Mouse (Mus musculus): Measurements from ENCODE around the gene Itpkb.

Gene Itpkb

GRCm38 (mm10) chr1:180330145-180330706, at the start of gene Itpkb:
Itpkb (plus strand) TSS chr1:180330485.
- DNase-seq (ENCODE audit: low spot score in 2 of 2): peak in 1 of 2 experiments; percentile 43

- no peak for DNase-seq (ENCODE audit: low spot score in 2 of 2)
These were observed 47.7 kb upstream of the Itpkb start for GRCm38 (mm10) chr1:180282581-180282980.

GRCm38 (mm10) chr1:180283813-180284768, 46.2 kb upstream of the Itpkb start:
- peak in 1 of 2 experiments; percentile 23 for DNase-seq (ENCODE audit: low spot score in 2 of 2)

GRCm38 (mm10) chr1:180286081-180286831, 44.0 kb upstream of the Itpkb start:
- DNase-seq (ENCODE audit: low spot score in 2 of 2): no peak

GRCm38 (mm10) chr1:180288227-180288626, 42.1 kb upstream of the Itpkb start:
- DNase-seq (ENCODE audit: low spot score in 2 of 2): no peak

GRCm38 (mm10) chr1:180288872-180289468, 41.3 kb upstream of the Itpkb start:
- no peak for DNase-seq (ENCODE audit: low spot score in 2 of 2)

- DNase-seq (ENCODE audit: low spot score in 2 of 2): no peak
These were observed 40.5 kb upstream of the Itpkb start for GRCm38 (mm10) chr1:180289788-180290187.

GRCm38 (mm10) chr1:180290358-180290757, 39.9 kb upstream of the Itpkb start:
- no peak for DNase-seq (ENCODE audit: low spot score in 2 of 2)

- no peak for DNase-seq (ENCODE audit: low spot score in 2 of 2)
These were observed 34.2 kb upstream of the Itpkb start for GRCm38 (mm10) chr1:180296088-180296487.

- DNase-seq (ENCODE audit: low spot score in 2 of 2): no peak
These were observed 30.6 kb upstream of the Itpkb start for GRCm38 (mm10) chr1:180299697-180300096.

- DNase-seq (ENCODE audit: low spot score in 2 of 2): no peak
These were observed 30.0 kb upstream of the Itpkb start for GRCm38 (mm10) chr1:180300292-180300691.

GRCm38 (mm10) chr1:180300997-180301396, 29.3 kb upstream of the Itpkb start:
- no peak for DNase-seq (ENCODE audit: low spot score in 2 of 2)

- DNase-seq (ENCODE audit: low spot score in 2 of 2): no peak
These were observed 27.8 kb upstream of the Itpkb start for GRCm38 (mm10) chr1:180302253-180303120.

- no peak for DNase-seq (ENCODE audit: low spot score in 2 of 2)
These were observed 26.7 kb upstream of the Itpkb start for GRCm38 (mm10) chr1:180303600-180303999.

GRCm38 (mm10) chr1:180306889-180307288, 23.4 kb upstream of the Itpkb start:
- DNase-seq (ENCODE audit: low spot score in 2 of 2): no peak

- no peak for DNase-seq (ENCODE audit: low spot score in 2 of 2)
These were observed 22.6 kb upstream of the Itpkb start for GRCm38 (mm10) chr1:180307661-180308060.

GRCm38 (mm10) chr1:180308897-180309296, 21.4 kb upstream of the Itpkb start:
- DNase-seq (ENCODE audit: low spot score in 2 of 2): no peak

- DNase-seq (ENCODE audit: low spot score in 2 of 2): no peak
These were observed 18.0 kb upstream of the Itpkb start for GRCm38 (mm10) chr1:180312286-180312685.

GRCm38 (mm10) chr1:180312792-180313311, 17.4 kb upstream of the Itpkb start:
- DNase-seq (ENCODE audit: low spot score in 2 of 2): no peak

Measured in frontal cortex, postnatal 10 days (tissue).